Mouse (Mus musculus) ovary, postnatal 14 days (tissue): ENCODE results near the gene Mb.

Experiments used
- DNase-seq: peaks from one replicate; pipeline ENCODE4 v3.0.0; 2022; ENCODE audit warnings: low spot score

Gene Mb

GRCm38 (mm10) chr15:76979799-76980198 is 70.7 kb downstream of the Mb start:
- DNase-seq, result no peak

- DNase-seq, result no peak
Observed at GRCm38 (mm10) chr15:76976619-76977018, 73.9 kb downstream of the Mb start.

- peak; percentile 85 for DNase-seq
Observed at GRCm38 (mm10) chr15:76973855-76974651, 76.4 kb downstream of the Mb start.

GRCm38 (mm10) chr15:76973272-76973854 is 77.1 kb downstream of the Mb start:
- DNase-seq, result no peak

- no peak for DNase-seq
Observed at GRCm38 (mm10) chr15:76972661-76973060, 77.8 kb downstream of the Mb start.
